Mouse (Mus musculus): ENCODE measurements around the gene Fam178b. TPM values are rescaled to one million over a fixed set of nuclear protein-coding genes. Genes with fewer than 3 reads are reported as not detected.

Fam178b gene
- polyA plus RNA-seq, 1 experiment from 2014 or later = 3.1 TPM

- Histone ChIP-seq H3K4me3 (ENCODE audit: control insufficient read depth in 1 of 2, insufficient read depth in 1 of 2, low read depth in 1 of 2, low read length in 2 of 2) (no peak overlapping the region), H3K4me2 (ENCODE audit: low read length) (no peak overlapping the region), H3K27ac (replicated peaks in 1 of 2; ENCODE audit: control insufficient read depth in 1 of 2, insufficient read depth in 1 of 2, low read depth in 2 of 2, low read length in 2 of 2) (no peak overlapping the region), H3K9me3 (ENCODE audit: control insufficient read depth, low read length) (no peaks in the 10 kb centered on the region), H3K27me3 (ENCODE audit: control insufficient read depth, insufficient read depth, low read length) (no peaks in the 10 kb centered on the region), H3K9ac (ENCODE audit: low read length) (no peak overlapping the region), H3K36me3 (ENCODE audit: control insufficient read depth, insufficient read depth, low read length) (no peaks in the 10 kb centered on the region), H3K4me1 (ENCODE audit: control insufficient read depth in 2 of 2, insufficient read depth in 2 of 2, low read length in 2 of 2) (peaks cover 2 to 4% of the 10 kb centered on the region in 2 experiments; a peak in 1 of 4 replicates)
- 78% methylated on average over 3 of the region's 3 CpGs for WGBS
- no peak for ATAC-seq (ENCODE audit: insufficient number of reproducible peaks, insufficient read depth, low FRiP score, low read depth)
These were observed 26.8 kb downstream of the Fam178b start for GRCm38 (mm10) chr1:36656233-36656632.

DNA sequence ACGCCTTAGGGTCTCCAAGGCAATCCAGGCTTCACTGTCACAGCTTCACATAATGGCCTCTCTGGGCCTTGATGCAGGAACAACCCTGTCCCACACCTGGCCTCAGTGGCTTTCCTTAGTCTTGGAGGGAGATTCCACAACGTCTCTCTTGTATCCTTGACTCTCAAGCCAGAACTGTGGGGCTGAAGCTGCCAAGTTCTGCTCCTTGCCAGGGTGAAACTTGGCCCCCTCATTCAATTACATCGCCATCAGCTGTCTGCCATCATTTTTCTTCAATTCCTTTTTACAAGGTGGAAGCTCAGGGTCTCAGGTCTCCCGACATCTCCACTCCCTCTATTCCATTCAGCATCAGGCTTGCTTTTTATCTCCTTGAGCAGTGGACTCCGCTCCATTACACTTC lies 27.9 kb downstream of the Fam178b start:
- no peak overlapping the region for H3K27ac ChIP-seq (replicated peaks in 1 of 2; ENCODE audit: control insufficient read depth in 1 of 2, insufficient read depth in 1 of 2, low read depth in 2 of 2, low read length in 2 of 2)
- H3K4me1 ChIP-seq (ENCODE audit: control insufficient read depth in 2 of 2, insufficient read depth in 2 of 2, low read length in 2 of 2) = peaks cover 2 to 4% of the 10 kb centered on the region in 2 experiments; a peak in 1 of 4 replicates
- no peaks in the 10 kb centered on the region for H3K27me3 ChIP-seq (ENCODE audit: control insufficient read depth, insufficient read depth, low read length)
- no peak for ATAC-seq (ENCODE audit: insufficient number of reproducible peaks, insufficient read depth, low FRiP score, low read depth)
- H3K9ac ChIP-seq (ENCODE audit: low read length) = no peak overlapping the region
- no peaks in the 10 kb centered on the region for H3K36me3 ChIP-seq (ENCODE audit: control insufficient read depth, insufficient read depth, low read length)
- H3K4me3 ChIP-seq (ENCODE audit: control insufficient read depth in 1 of 2, insufficient read depth in 1 of 2, low read depth in 1 of 2, low read length in 2 of 2) = no peak overlapping the region
- 84% methylated on average over 5 of the region's 5 CpGs for WGBS
- no peaks in the 10 kb centered on the region for H3K9me3 ChIP-seq (ENCODE audit: control insufficient read depth, low read length)
- no peak overlapping the region for H3K4me2 ChIP-seq (ENCODE audit: low read length)

DNA sequence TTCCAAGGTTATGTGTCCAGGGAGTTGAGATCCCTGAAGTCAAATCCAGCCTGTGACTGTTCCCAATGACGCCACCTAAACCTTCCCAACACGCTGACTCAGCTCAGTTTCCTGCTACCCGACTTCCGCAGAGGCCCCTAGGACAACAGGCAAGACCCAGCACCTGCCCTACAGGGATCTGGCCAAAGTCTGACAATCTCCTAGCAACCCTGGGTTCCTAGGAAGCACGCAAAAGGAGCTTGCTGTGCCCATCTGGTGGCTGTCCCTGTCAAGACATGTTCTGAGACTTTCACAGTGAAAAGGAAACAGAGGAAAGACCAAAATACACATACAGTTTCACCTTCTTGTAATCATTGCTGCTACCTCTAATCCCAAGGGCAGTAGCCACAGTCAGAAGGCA lies 35.4 kb downstream of the Fam178b start:
- Histone ChIP-seq H3K9me3 (ENCODE audit: control insufficient read depth, low read length) (no peaks in the 10 kb centered on the region), H3K36me3 (ENCODE audit: control insufficient read depth, insufficient read depth, low read length) (no peaks in the 10 kb centered on the region), H3K4me1 (ENCODE audit: control insufficient read depth in 2 of 2, insufficient read depth in 2 of 2, low read length in 2 of 2) (peaks cover 2 to 6% of the 10 kb centered on the region in 2 experiments; a peak in 2 of 4 replicates), H3K4me2 (ENCODE audit: low read length) (no peak overlapping the region), H3K9ac (ENCODE audit: low read length) (no peak overlapping the region), H3K27me3 (ENCODE audit: control insufficient read depth, insufficient read depth, low read length) (no peaks in the 10 kb centered on the region), H3K27ac (replicated peaks in 1 of 2; ENCODE audit: control insufficient read depth in 1 of 2, insufficient read depth in 1 of 2, low read depth in 2 of 2, low read length in 2 of 2) (no peak overlapping the region), H3K4me3 (ENCODE audit: control insufficient read depth in 1 of 2, insufficient read depth in 1 of 2, low read depth in 1 of 2, low read length in 2 of 2) (no peak overlapping the region)
- 44% methylated on average over 5 of the region's 5 CpGs for WGBS
- no peak for ATAC-seq (ENCODE audit: insufficient number of reproducible peaks, insufficient read depth, low FRiP score, low read depth)

DNA sequence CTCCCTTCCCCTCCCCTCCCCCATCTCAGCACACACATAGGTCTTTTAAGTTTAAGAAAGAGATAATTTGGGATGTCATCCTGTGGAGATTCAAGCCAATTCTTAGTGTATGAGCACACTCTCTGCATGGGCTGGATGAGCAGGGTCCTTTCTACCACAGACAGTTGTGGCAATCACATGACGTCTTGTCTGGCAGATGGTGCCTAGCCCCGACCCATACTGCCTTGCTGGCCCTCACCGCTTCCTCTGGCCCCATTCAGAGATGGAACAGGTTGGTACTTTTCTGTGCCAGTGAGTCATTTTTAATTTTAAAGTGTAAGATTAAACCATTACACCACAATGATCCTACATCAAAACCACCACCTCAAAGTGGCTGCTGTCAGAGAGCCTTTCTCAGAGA lies 36.7 kb downstream of the Fam178b start:
- H3K36me3 ChIP-seq (ENCODE audit: control insufficient read depth, insufficient read depth, low read length) = no peaks in the 10 kb centered on the region
- no peak overlapping the region for H3K9ac ChIP-seq (ENCODE audit: low read length)
- H3K4me1 ChIP-seq (ENCODE audit: control insufficient read depth in 2 of 2, insufficient read depth in 2 of 2, low read length in 2 of 2) = peaks cover 4 to 11% of the 10 kb centered on the region in 2 experiments; a peak in 3 of 4 replicates
- no peak overlapping the region for H3K4me3 ChIP-seq (ENCODE audit: control insufficient read depth in 1 of 2, insufficient read depth in 1 of 2, low read depth in 1 of 2, low read length in 2 of 2)
- WGBS = 82% methylated on average over 3 of the region's 3 CpGs
- H3K9me3 ChIP-seq (ENCODE audit: control insufficient read depth, low read length) = no peaks in the 10 kb centered on the region
- no peak overlapping the region for H3K4me2 ChIP-seq (ENCODE audit: low read length)
- no peaks in the 10 kb centered on the region for H3K27me3 ChIP-seq (ENCODE audit: control insufficient read depth, insufficient read depth, low read length)
- no peak overlapping the region for H3K27ac ChIP-seq (replicated peaks in 1 of 2; ENCODE audit: control insufficient read depth in 1 of 2, insufficient read depth in 1 of 2, low read depth in 2 of 2, low read length in 2 of 2)
- ATAC-seq (ENCODE audit: insufficient number of reproducible peaks, insufficient read depth, low FRiP score, low read depth) = no peak

- Histone ChIP-seq H3K9ac (ENCODE audit: low read length) (no peak overlapping the region), H3K36me3 (ENCODE audit: control insufficient read depth, insufficient read depth, low read length) (no peaks in the 10 kb centered on the region), H3K4me1 (ENCODE audit: control insufficient read depth in 2 of 2, insufficient read depth in 2 of 2, low read length in 2 of 2) (peaks cover 6 to 18% of the 10 kb centered on the region in 2 experiments), H3K4me2 (ENCODE audit: low read length) (no peak overlapping the region), H3K4me3 (ENCODE audit: control insufficient read depth in 1 of 2, insufficient read depth in 1 of 2, low read depth in 1 of 2, low read length in 2 of 2) (no peak overlapping the region), H3K27ac (replicated peaks in 1 of 2; ENCODE audit: control insufficient read depth in 1 of 2, insufficient read depth in 1 of 2, low read depth in 2 of 2, low read length in 2 of 2) (no peak overlapping the region), H3K9me3 (ENCODE audit: control insufficient read depth, low read length) (no peaks in the 10 kb centered on the region), H3K27me3 (ENCODE audit: control insufficient read depth, insufficient read depth, low read length) (no peaks in the 10 kb centered on the region)
- WGBS = 81% methylated on average over 9 of the region's 9 CpGs
- ATAC-seq (ENCODE audit: insufficient number of reproducible peaks, insufficient read depth, low FRiP score, low read depth) = no peak
These were observed 38.4 kb downstream of the Fam178b start for GRCm38 (mm10) chr1:36644615-36645007.

GRCm38 (mm10) chr1:36643957-36644614 lies 38.9 kb downstream of the Fam178b start:
- no peaks in the 10 kb centered on the region for H3K9me3 ChIP-seq (ENCODE audit: control insufficient read depth, low read length)
- H3K27ac ChIP-seq (replicated peaks in 1 of 2; ENCODE audit: control insufficient read depth in 1 of 2, insufficient read depth in 1 of 2, low read depth in 2 of 2, low read length in 2 of 2) = no peak overlapping the region
- no peak for ATAC-seq (ENCODE audit: insufficient number of reproducible peaks, insufficient read depth, low FRiP score, low read depth)
- WGBS = 82% methylated on average over 7 of the region's 7 CpGs
- H3K9ac ChIP-seq (ENCODE audit: low read length) = no peak overlapping the region
- peaks cover 6 to 18% of the 10 kb centered on the region in 2 experiments for H3K4me1 ChIP-seq (ENCODE audit: control insufficient read depth in 2 of 2, insufficient read depth in 2 of 2, low read length in 2 of 2)
- H3K36me3 ChIP-seq (ENCODE audit: control insufficient read depth, insufficient read depth, low read length) = no peaks in the 10 kb centered on the region
- H3K4me3 ChIP-seq (ENCODE audit: control insufficient read depth in 1 of 2, insufficient read depth in 1 of 2, low read depth in 1 of 2, low read length in 2 of 2) = no peak overlapping the region
- H3K4me2 ChIP-seq (ENCODE audit: low read length) = no peak overlapping the region
- H3K27me3 ChIP-seq (ENCODE audit: control insufficient read depth, insufficient read depth, low read length) = no peaks in the 10 kb centered on the region

DNA sequence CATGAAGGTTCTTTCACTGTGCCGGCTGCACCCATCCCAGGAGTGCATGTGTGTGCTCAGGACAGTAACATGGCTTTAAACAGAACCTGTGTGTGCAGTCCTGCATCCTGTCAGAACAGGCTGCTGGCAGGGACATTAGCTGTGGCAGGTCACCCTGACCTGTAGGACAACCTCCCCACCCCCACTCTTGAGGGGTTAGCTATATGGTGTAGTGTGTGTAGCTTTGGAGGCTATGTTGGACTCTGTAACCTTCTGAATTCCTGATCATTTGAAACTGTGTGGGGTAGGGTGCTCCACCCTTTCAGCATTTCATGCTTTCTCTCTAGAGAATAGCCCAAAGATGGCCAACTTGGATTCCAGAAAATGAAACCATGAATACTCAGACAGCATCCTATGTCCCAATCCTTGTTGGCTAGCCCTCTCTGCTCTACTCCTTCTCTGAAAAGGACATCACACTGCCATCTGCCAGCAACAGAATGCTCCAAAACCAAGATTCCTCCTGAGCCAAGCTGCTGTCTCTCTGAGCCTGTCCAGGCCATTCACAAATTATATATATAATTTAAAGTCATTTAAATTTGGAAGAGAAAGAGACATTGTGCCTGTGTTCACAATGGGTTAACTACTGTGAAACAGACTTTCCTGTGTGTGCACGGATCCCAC lies 47.0 kb downstream of the Fam178b start:
- no peak overlapping the region for H3K4me3 ChIP-seq (ENCODE audit: control insufficient read depth in 1 of 2, insufficient read depth in 1 of 2, low read depth in 1 of 2, low read length in 2 of 2)
- peak overlapping the region in 1 of 2 experiments; percentile 56; a peak in 2 of 4 replicates for H3K27ac ChIP-seq (replicated peaks in 1 of 2; ENCODE audit: control insufficient read depth in 1 of 2, insufficient read depth in 1 of 2, low read depth in 2 of 2, low read length in 2 of 2)
- no peaks in the 10 kb centered on the region for H3K36me3 ChIP-seq (ENCODE audit: control insufficient read depth, insufficient read depth, low read length)
- peak overlapping the region; percentile 17; the same call in 1 of the 2 replicates for H3K9ac ChIP-seq (ENCODE audit: low read length)
- H3K4me2 ChIP-seq (ENCODE audit: low read length) = no peak overlapping the region
- 55% methylated on average over 2 of the region's 2 CpGs for WGBS
- ATAC-seq (ENCODE audit: insufficient number of reproducible peaks, insufficient read depth, low FRiP score, low read depth) = no peak
- H3K9me3 ChIP-seq (ENCODE audit: control insufficient read depth, low read length) = no peaks in the 10 kb centered on the region
- H3K4me1 ChIP-seq (ENCODE audit: control insufficient read depth in 2 of 2, insufficient read depth in 2 of 2, low read length in 2 of 2) = peaks cover 22 to 29% of the 10 kb centered on the region in 2 experiments
- no peaks in the 10 kb centered on the region for H3K27me3 ChIP-seq (ENCODE audit: control insufficient read depth, insufficient read depth, low read length)
